Mouse (Mus musculus): Measurements from ENCODE around the gene Gm17606. TPM values are rescaled to one million over a fixed set of nuclear protein-coding genes. Genes with fewer than 3 reads are reported as not detected.

The Gm17606 gene
- polyA plus RNA-seq, 1 experiment from 2014 or later = not detected

- no peak for ATAC-seq (ENCODE audit: insufficient number of reproducible peaks, insufficient read depth, low FRiP score, low read depth)
- no peaks in the 10 kb centered on the region for H3K27me3 ChIP-seq (ENCODE audit: control insufficient read depth, insufficient read depth, low read length)
- H3K9ac ChIP-seq (replicated peaks; ENCODE audit: low read depth, low read length) = no peak overlapping the region
- H3K27ac ChIP-seq (ENCODE audit: low read length) = no peak overlapping the region
- H3K9me3 ChIP-seq (ENCODE audit: control insufficient read depth, low read depth, low read length) = no peaks in the 10 kb centered on the region
- peaks cover 60% of the 10 kb centered on the region for H3K36me3 ChIP-seq (ENCODE audit: control insufficient read depth, insufficient read depth, low read length)
- 78% methylated on average over 25 of the region's 25 CpGs for WGBS
- no peak overlapping the region for H3K4me3 ChIP-seq (ENCODE audit: low read depth, low read length)
- H3K4me1 ChIP-seq (ENCODE audit: control insufficient read depth, insufficient read depth, low read length) = peaks cover 11% of the 10 kb centered on the region; the same call in 1 of the 2 replicates
- H3K4me2 ChIP-seq (replicated peaks; ENCODE audit: low read depth, low read length) = no peak overlapping the region
These were observed 1.6 kb downstream of the Gm17606 start for GRCm38 (mm10) chr14:54642224-54642944.

GRCm38 (mm10) chr14:54643011-54643410 is 2.3 kb downstream of the Gm17606 start:
- Histone ChIP-seq H3K36me3 (ENCODE audit: control insufficient read depth, insufficient read depth, low read length) (peaks cover 62% of the 10 kb centered on the region), H3K4me2 (replicated peaks; ENCODE audit: low read depth, low read length) (no peak overlapping the region), H3K9ac (replicated peaks; ENCODE audit: low read depth, low read length) (no peak overlapping the region), H3K9me3 (ENCODE audit: control insufficient read depth, low read depth, low read length) (no peaks in the 10 kb centered on the region), H3K27me3 (ENCODE audit: control insufficient read depth, insufficient read depth, low read length) (no peaks in the 10 kb centered on the region), H3K4me1 (ENCODE audit: control insufficient read depth, insufficient read depth, low read length) (peaks cover 11% of the 10 kb centered on the region; the same call in 1 of the 2 replicates), H3K4me3 (ENCODE audit: low read depth, low read length) (no peak overlapping the region), H3K27ac (ENCODE audit: low read length) (no peak overlapping the region)
- no peak for ATAC-seq (ENCODE audit: insufficient number of reproducible peaks, insufficient read depth, low FRiP score, low read depth)
- 87% methylated on average over 2 of the region's 2 CpGs for WGBS

GRCm38 (mm10) chr14:54644294-54644693 is 3.5 kb downstream of the Gm17606 start:
- no peak overlapping the region for H3K4me3 ChIP-seq (ENCODE audit: low read depth, low read length)
- no peak overlapping the region for H3K27ac ChIP-seq (ENCODE audit: low read length)
- no peaks in the 10 kb centered on the region for H3K9me3 ChIP-seq (ENCODE audit: control insufficient read depth, low read depth, low read length)
- peaks cover 69% of the 10 kb centered on the region for H3K36me3 ChIP-seq (ENCODE audit: control insufficient read depth, insufficient read depth, low read length)
- 87% methylated on average over 9 of the region's 9 CpGs for WGBS
- H3K27me3 ChIP-seq (ENCODE audit: control insufficient read depth, insufficient read depth, low read length) = no peaks in the 10 kb centered on the region
- H3K4me1 ChIP-seq (ENCODE audit: control insufficient read depth, insufficient read depth, low read length) = peaks cover 9% of the 10 kb centered on the region; the same call in 1 of the 2 replicates
- no peak overlapping the region for H3K4me2 ChIP-seq (replicated peaks; ENCODE audit: low read depth, low read length)
- no peak for ATAC-seq (ENCODE audit: insufficient number of reproducible peaks, insufficient read depth, low FRiP score, low read depth)
- H3K9ac ChIP-seq (replicated peaks; ENCODE audit: low read depth, low read length) = no peak overlapping the region

GRCm38 (mm10) chr14:54646455-54646854 is 5.7 kb downstream of the Gm17606 start:
- H3K4me1 ChIP-seq (ENCODE audit: control insufficient read depth, insufficient read depth, low read length) = no peaks in the 10 kb centered on the region
- H3K4me2 ChIP-seq (replicated peaks; ENCODE audit: low read depth, low read length) = no peak overlapping the region
- peaks cover 87% of the 10 kb centered on the region for H3K36me3 ChIP-seq (ENCODE audit: control insufficient read depth, insufficient read depth, low read length)
- no peak overlapping the region for H3K4me3 ChIP-seq (ENCODE audit: low read depth, low read length)
- no peaks in the 10 kb centered on the region for H3K9me3 ChIP-seq (ENCODE audit: control insufficient read depth, low read depth, low read length)
- WGBS = 94% methylated on average over 17 of the region's 17 CpGs
- no peak overlapping the region for H3K27ac ChIP-seq (ENCODE audit: low read length)
- H3K27me3 ChIP-seq (ENCODE audit: control insufficient read depth, insufficient read depth, low read length) = no peaks in the 10 kb centered on the region
- H3K9ac ChIP-seq (replicated peaks; ENCODE audit: low read depth, low read length) = no peak overlapping the region
- no peak for ATAC-seq (ENCODE audit: insufficient number of reproducible peaks, insufficient read depth, low FRiP score, low read depth)

GRCm38 (mm10) chr14:54646898-54647636 is 6.3 kb downstream of the Gm17606 start:
- no peaks in the 10 kb centered on the region for H3K9me3 ChIP-seq (ENCODE audit: control insufficient read depth, low read depth, low read length)
- no peak overlapping the region for H3K27ac ChIP-seq (ENCODE audit: low read length)
- peaks cover 5% of the 10 kb centered on the region; the same call in 1 of the 2 replicates for H3K4me1 ChIP-seq (ENCODE audit: control insufficient read depth, insufficient read depth, low read length)
- no peak overlapping the region for H3K4me3 ChIP-seq (ENCODE audit: low read depth, low read length)
- H3K27me3 ChIP-seq (ENCODE audit: control insufficient read depth, insufficient read depth, low read length) = no peaks in the 10 kb centered on the region
- H3K36me3 ChIP-seq (ENCODE audit: control insufficient read depth, insufficient read depth, low read length) = peaks cover 90% of the 10 kb centered on the region
- ATAC-seq (ENCODE audit: insufficient number of reproducible peaks, insufficient read depth, low FRiP score, low read depth) = no peak
- 91% methylated on average over 8 of the region's 8 CpGs for WGBS
- no peak overlapping the region for H3K4me2 ChIP-seq (replicated peaks; ENCODE audit: low read depth, low read length)
- no peak overlapping the region for H3K9ac ChIP-seq (replicated peaks; ENCODE audit: low read depth, low read length)

GRCm38 (mm10) chr14:54647900-54648299 is 7.1 kb downstream of the Gm17606 start:
- ATAC-seq (ENCODE audit: insufficient number of reproducible peaks, insufficient read depth, low FRiP score, low read depth) = no peak
- Histone ChIP-seq H3K4me1 (ENCODE audit: control insufficient read depth, insufficient read depth, low read length) (peaks cover 9% of the 10 kb centered on the region; the same call in 1 of the 2 replicates), H3K36me3 (ENCODE audit: control insufficient read depth, insufficient read depth, low read length) (peaks cover 81% of the 10 kb centered on the region), H3K27ac (ENCODE audit: low read length) (no peak overlapping the region), H3K9ac (replicated peaks; ENCODE audit: low read depth, low read length) (no peak overlapping the region), H3K4me2 (replicated peaks; ENCODE audit: low read depth, low read length) (no peak overlapping the region), H3K4me3 (ENCODE audit: low read depth, low read length) (no peak overlapping the region), H3K9me3 (ENCODE audit: control insufficient read depth, low read depth, low read length) (no peaks in the 10 kb centered on the region), H3K27me3 (ENCODE audit: control insufficient read depth, insufficient read depth, low read length) (no peaks in the 10 kb centered on the region)
- WGBS = 85% methylated on average over 4 of the region's 4 CpGs

GRCm38 (mm10) chr14:54650621-54651454 is 10.1 kb downstream of the Gm17606 start:
- no peaks in the 10 kb centered on the region for H3K27me3 ChIP-seq (ENCODE audit: control insufficient read depth, insufficient read depth, low read length)
- H3K9me3 ChIP-seq (ENCODE audit: control insufficient read depth, low read depth, low read length) = no peaks in the 10 kb centered on the region
- no peak overlapping the region for H3K9ac ChIP-seq (replicated peaks; ENCODE audit: low read depth, low read length)
- no peak overlapping the region for H3K4me3 ChIP-seq (ENCODE audit: low read depth, low read length)
- H3K27ac ChIP-seq (ENCODE audit: low read length) = no peak overlapping the region
- ATAC-seq (ENCODE audit: insufficient number of reproducible peaks, insufficient read depth, low FRiP score, low read depth) = peak; percentile 25
- peaks cover 57% of the 10 kb centered on the region for H3K36me3 ChIP-seq (ENCODE audit: control insufficient read depth, insufficient read depth, low read length)
- 61% methylated on average over 23 of the region's 23 CpGs for WGBS
- no peak overlapping the region for H3K4me2 ChIP-seq (replicated peaks; ENCODE audit: low read depth, low read length)
- H3K4me1 ChIP-seq (ENCODE audit: control insufficient read depth, insufficient read depth, low read length) = peaks cover 15% of the 10 kb centered on the region; the same call in 1 of the 2 replicates

GRCm38 (mm10) chr14:54651556-54651955 is 10.8 kb downstream of the Gm17606 start:
- peaks cover 57% of the 10 kb centered on the region for H3K36me3 ChIP-seq (ENCODE audit: control insufficient read depth, insufficient read depth, low read length)
- H3K9me3 ChIP-seq (ENCODE audit: control insufficient read depth, low read depth, low read length) = no peaks in the 10 kb centered on the region
- no peak for ATAC-seq (ENCODE audit: insufficient number of reproducible peaks, insufficient read depth, low FRiP score, low read depth)
- peaks cover 15% of the 10 kb centered on the region; the same call in 1 of the 2 replicates for H3K4me1 ChIP-seq (ENCODE audit: control insufficient read depth, insufficient read depth, low read length)
- no peaks in the 10 kb centered on the region for H3K27me3 ChIP-seq (ENCODE audit: control insufficient read depth, insufficient read depth, low read length)
- H3K9ac ChIP-seq (replicated peaks; ENCODE audit: low read depth, low read length) = no peak overlapping the region
- no peak overlapping the region for H3K4me2 ChIP-seq (replicated peaks; ENCODE audit: low read depth, low read length)
- WGBS = 70% methylated on average over 4 of the region's 4 CpGs
- no peak overlapping the region for H3K4me3 ChIP-seq (ENCODE audit: low read depth, low read length)
- no peak overlapping the region; the same call in 1 of the 2 replicates for H3K27ac ChIP-seq (ENCODE audit: low read length)

Data from stomach, embryonic 14.5 days (tissue).